Mouse (Mus musculus): ENCODE data around the gene Irak2. TPM values are rescaled to one million over a fixed set of nuclear protein-coding genes. Genes with fewer than 3 reads are reported as not detected.

The Irak2 gene
- polyA plus RNA-seq, 1 experiment, result 45.9 TPM

GRCm38 (mm10) chr6:113690008-113690399 is 51.7 kb downstream of the Irak2 start:
- no peaks in the 10 kb centered on the region for H3K27me3 ChIP-seq (ENCODE audit: control insufficient read depth, insufficient read depth, insufficient read length)
- H3K79me3 ChIP-seq (ENCODE audit: low read depth), result peaks cover 26% of the 10 kb centered on the region
- H3K36me3 ChIP-seq (ENCODE audit: control insufficient read depth, insufficient read depth), result peaks cover 7% of the 10 kb centered on the region
- TF ChIP-seq MAX (IDR thresholded peaks at IDR 0.05) (no peak), MYOG (IDR thresholded peaks at IDR 0.05; ENCODE audit: control insufficient read depth, extremely low read depth, insufficient read length) (no peak), CEBPB (IDR thresholded peaks at IDR 0.05; ENCODE audit: low read depth) (no peak), FOSL1 (IDR thresholded peaks at IDR 0.05; ENCODE audit: insufficient read depth, low read length, poor library complexity, severe bottlenecking) (no peak), MYOD1 (IDR thresholded peaks at IDR 0.05; ENCODE audit: control insufficient read depth, insufficient read length, low read depth) (peak; percentile 2), CTCF (IDR thresholded peaks at IDR 0.05; ENCODE audit: control insufficient read depth, insufficient read depth, insufficient read length) (no peak), USF1 (IDR thresholded peaks at IDR 0.05; ENCODE audit: low read depth) (peak; percentile 51)
- peaks cover 37% of the 10 kb centered on the region for H3K79me2 ChIP-seq (ENCODE audit: control insufficient read depth, insufficient read depth)
- peak overlapping the region; percentile 22 for H3ac ChIP-seq (ENCODE audit: control insufficient read depth, insufficient read length, low read depth)
- H3K4me3 ChIP-seq (ENCODE audit: insufficient read depth, poor library complexity, severe bottlenecking), result no peak overlapping the region

DNA sequence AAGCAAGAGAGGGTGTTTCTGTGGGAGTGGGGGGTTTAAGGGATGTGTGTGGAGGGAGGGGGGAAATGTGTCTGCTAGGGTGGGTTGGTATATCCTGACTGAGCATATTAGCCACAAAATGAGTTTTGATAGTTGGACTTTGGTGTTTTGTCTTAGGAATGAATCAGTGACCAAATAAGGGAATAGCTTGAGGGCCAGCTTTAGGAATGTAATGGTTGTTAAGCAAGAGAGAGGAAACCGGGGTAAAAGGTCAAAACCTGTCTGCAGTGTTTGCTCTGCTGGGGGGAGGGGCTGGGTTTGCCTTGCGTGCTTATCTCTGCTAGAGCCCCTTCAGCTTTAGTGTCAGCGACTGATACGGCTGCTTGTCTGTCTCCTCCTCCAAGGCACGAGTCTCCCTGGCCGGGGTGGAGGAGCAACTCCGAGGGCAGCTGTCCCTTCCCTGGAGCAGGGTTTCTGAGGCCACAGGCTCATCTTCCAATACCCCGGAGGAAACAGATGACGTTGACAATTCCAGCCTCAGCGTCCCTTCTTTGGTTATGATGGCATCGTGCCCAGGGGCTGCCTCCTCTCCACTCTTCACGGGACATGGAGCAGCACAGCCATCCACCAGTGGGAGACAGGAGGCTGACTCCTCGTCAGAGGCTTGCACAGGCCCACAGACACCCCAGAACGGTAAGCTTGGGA is 52.3 kb downstream of the Irak2 start:
- Histone ChIP-seq H3K27me3 (ENCODE audit: control insufficient read depth, insufficient read depth, insufficient read length) (no peaks in the 10 kb centered on the region), H3K4me3 (ENCODE audit: insufficient read depth, poor library complexity, severe bottlenecking) (peak overlapping the region; percentile 38), H3ac (ENCODE audit: control insufficient read depth, insufficient read length, low read depth) (peak overlapping the region; percentile 69), H3K36me3 (ENCODE audit: control insufficient read depth, insufficient read depth) (peaks cover 7% of the 10 kb centered on the region), H3K79me2 (ENCODE audit: control insufficient read depth, insufficient read depth) (peaks cover 43% of the 10 kb centered on the region), H3K79me3 (ENCODE audit: low read depth) (peaks cover 26% of the 10 kb centered on the region)
- TF ChIP-seq MYOG (IDR thresholded peaks at IDR 0.05; ENCODE audit: control insufficient read depth, extremely low read depth, insufficient read length), result no peak
- TF ChIP-seq FOSL1 (IDR thresholded peaks at IDR 0.05; ENCODE audit: insufficient read depth, low read length, poor library complexity, severe bottlenecking), result no peak
- peak; percentile 25 for TF ChIP-seq MAX (IDR thresholded peaks at IDR 0.05)
- peak; percentile 7 for TF ChIP-seq MYOD1 (IDR thresholded peaks at IDR 0.05; ENCODE audit: control insufficient read depth, insufficient read length, low read depth)
- no peak for TF ChIP-seq CTCF (IDR thresholded peaks at IDR 0.05; ENCODE audit: control insufficient read depth, insufficient read depth, insufficient read length)
- peak; percentile 91 for TF ChIP-seq CEBPB (IDR thresholded peaks at IDR 0.05; ENCODE audit: low read depth)
- no peak for TF ChIP-seq USF1 (IDR thresholded peaks at IDR 0.05; ENCODE audit: low read depth)

- Histone ChIP-seq H3K79me3 (ENCODE audit: low read depth) (peaks cover 26% of the 10 kb centered on the region), H3K27me3 (ENCODE audit: control insufficient read depth, insufficient read depth, insufficient read length) (no peaks in the 10 kb centered on the region), H3ac (ENCODE audit: control insufficient read depth, insufficient read length, low read depth) (peak overlapping the region; percentile 69), H3K4me3 (ENCODE audit: insufficient read depth, poor library complexity, severe bottlenecking) (peak overlapping the region; percentile 38), H3K36me3 (ENCODE audit: control insufficient read depth, insufficient read depth) (peaks cover 7% of the 10 kb centered on the region), H3K79me2 (ENCODE audit: control insufficient read depth, insufficient read depth) (peaks cover 46% of the 10 kb centered on the region)
- TF ChIP-seq USF1 (IDR thresholded peaks at IDR 0.05; ENCODE audit: low read depth), result no peak
- no peak for TF ChIP-seq CEBPB (IDR thresholded peaks at IDR 0.05; ENCODE audit: low read depth)
- no peak for TF ChIP-seq CTCF (IDR thresholded peaks at IDR 0.05; ENCODE audit: control insufficient read depth, insufficient read depth, insufficient read length)
- no peak for TF ChIP-seq FOSL1 (IDR thresholded peaks at IDR 0.05; ENCODE audit: insufficient read depth, low read length, poor library complexity, severe bottlenecking)
- no peak for TF ChIP-seq MYOG (IDR thresholded peaks at IDR 0.05; ENCODE audit: control insufficient read depth, extremely low read depth, insufficient read length)
- TF ChIP-seq MAX (IDR thresholded peaks at IDR 0.05), result no peak
- no peak for TF ChIP-seq MYOD1 (IDR thresholded peaks at IDR 0.05; ENCODE audit: control insufficient read depth, insufficient read length, low read depth)
These were observed 52.8 kb downstream of the Irak2 start for GRCm38 (mm10) chr6:113691084-113691462.

DNA sequence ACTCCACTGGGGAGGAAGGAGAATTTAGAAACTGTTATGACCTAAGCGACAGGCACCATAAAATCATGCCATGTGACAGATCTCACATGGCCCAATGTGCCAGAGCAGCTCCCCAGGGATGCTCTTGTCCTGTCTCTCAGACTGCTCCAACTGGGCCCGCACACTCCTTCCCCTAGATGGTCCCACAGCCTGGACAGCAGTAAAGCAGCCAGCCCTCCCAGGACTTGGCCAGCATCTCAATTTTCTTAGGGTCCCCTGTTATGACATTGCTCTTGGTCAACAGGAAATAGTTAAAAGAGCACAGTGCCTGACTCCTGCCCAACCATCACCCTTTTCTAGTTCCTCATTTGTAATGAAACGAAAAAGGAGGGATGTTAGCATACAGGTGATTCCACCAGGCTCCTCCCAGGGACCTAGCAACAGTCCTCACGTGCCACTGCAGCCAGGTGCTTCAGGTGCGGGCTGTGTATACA is 54.4 kb downstream of the Irak2 start:
- H3K79me2 ChIP-seq (ENCODE audit: control insufficient read depth, insufficient read depth), result peaks cover 52% of the 10 kb centered on the region
- no peak overlapping the region for H3K4me3 ChIP-seq (ENCODE audit: insufficient read depth, poor library complexity, severe bottlenecking)
- H3K36me3 ChIP-seq (ENCODE audit: control insufficient read depth, insufficient read depth), result peaks cover 7% of the 10 kb centered on the region
- peak; percentile 67 for TF ChIP-seq USF1 (IDR thresholded peaks at IDR 0.05; ENCODE audit: low read depth)
- TF ChIP-seq FOSL1 (IDR thresholded peaks at IDR 0.05; ENCODE audit: insufficient read depth, low read length, poor library complexity, severe bottlenecking), result no peak
- no peak for TF ChIP-seq MAX (IDR thresholded peaks at IDR 0.05)
- H3K79me3 ChIP-seq (ENCODE audit: low read depth), result peaks cover 28% of the 10 kb centered on the region
- peak overlapping the region; percentile 20 for H3ac ChIP-seq (ENCODE audit: control insufficient read depth, insufficient read length, low read depth)
- no peaks in the 10 kb centered on the region for H3K27me3 ChIP-seq (ENCODE audit: control insufficient read depth, insufficient read depth, insufficient read length)

DNA sequence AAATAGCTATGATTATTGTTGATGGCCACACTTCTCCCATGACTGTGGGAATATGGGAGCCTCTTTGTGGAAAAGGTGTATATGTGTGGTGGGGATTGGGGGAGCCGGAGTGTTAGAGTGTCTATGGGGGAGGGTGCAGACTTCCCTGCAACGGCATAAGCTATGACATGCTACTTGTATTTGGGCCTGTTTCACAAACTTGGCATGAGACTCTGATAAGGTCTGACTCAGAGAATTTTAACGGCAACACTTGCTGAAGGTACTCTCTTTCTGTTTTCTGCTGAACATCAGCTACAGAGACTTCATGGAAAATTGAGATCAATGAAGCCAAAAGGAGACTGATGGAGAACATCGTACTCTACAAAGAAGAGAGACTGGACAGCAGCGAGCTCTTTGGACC is 55.1 kb downstream of the Irak2 start:
- H3K79me2 ChIP-seq (ENCODE audit: control insufficient read depth, insufficient read depth), result peaks cover 58% of the 10 kb centered on the region
- H3K4me3 ChIP-seq (ENCODE audit: insufficient read depth, poor library complexity, severe bottlenecking), result no peak overlapping the region
- no peak overlapping the region for H3ac ChIP-seq (ENCODE audit: control insufficient read depth, insufficient read length, low read depth)
- H3K36me3 ChIP-seq (ENCODE audit: control insufficient read depth, insufficient read depth), result peaks cover 7% of the 10 kb centered on the region
- no peaks in the 10 kb centered on the region for H3K27me3 ChIP-seq (ENCODE audit: control insufficient read depth, insufficient read depth, insufficient read length)
- H3K79me3 ChIP-seq (ENCODE audit: low read depth), result peaks cover 35% of the 10 kb centered on the region
- no peak for TF ChIP-seq MYOG (IDR thresholded peaks at IDR 0.05; ENCODE audit: control insufficient read depth, extremely low read depth, insufficient read length)
- no peak for TF ChIP-seq MYOD1 (IDR thresholded peaks at IDR 0.05; ENCODE audit: control insufficient read depth, insufficient read length, low read depth)
- TF ChIP-seq MAX (IDR thresholded peaks at IDR 0.05), result no peak
- no peak for TF ChIP-seq CTCF (IDR thresholded peaks at IDR 0.05; ENCODE audit: control insufficient read depth, insufficient read depth, insufficient read length)
- no peak for TF ChIP-seq FOSL1 (IDR thresholded peaks at IDR 0.05; ENCODE audit: insufficient read depth, low read length, poor library complexity, severe bottlenecking)
- no peak for TF ChIP-seq CEBPB (IDR thresholded peaks at IDR 0.05; ENCODE audit: low read depth)
- no peak for TF ChIP-seq USF1 (IDR thresholded peaks at IDR 0.05; ENCODE audit: low read depth)

Measured in C2C12 (cell line).